Mouse (Mus musculus): Measurements from ENCODE around the gene Sort1. TPM values are rescaled to one million over a fixed set of nuclear protein-coding genes. Genes with fewer than 3 reads are reported as not detected.
"Not testable (repeated sequence)": the region's sequence is repeated elsewhere in the genome, so short reads cannot be mapped to it uniquely, and the experiment has no call there.

Gene Sort1
- 4.6 and 5.2 TPM in 2 replicates for polyA plus RNA-seq (2015; fragmentation: Nextera tagmentation; extraction: Ambion mirVana)

- H3K27ac ChIP-seq (ENCODE audit: low read depth, low read length): peak within 1 kb of the TSS; percentile 24
- no peak for TF ChIP-seq CTCF (IDR thresholded peaks at IDR 0.05; ENCODE audit: low read depth)
- peaks cover 7% of the 10 kb centered on the region; the same call in 1 of the 2 replicates for H3K4me1 ChIP-seq (replicated peaks; ENCODE audit: control insufficient read depth, insufficient read depth, low read length)
- H3K9me3 ChIP-seq (ENCODE audit: control insufficient read depth): no peaks in the 10 kb centered on the region
- peak; percentile 81 for ATAC-seq
- peak within 1 kb of the TSS; percentile 98 for H3K4me2 ChIP-seq (replicated peaks; ENCODE audit: low read depth)
- no peaks in the 10 kb centered on the region for H3K27me3 ChIP-seq (replicated peaks; ENCODE audit: control insufficient read depth, insufficient read depth, low read length)
- peak within 1 kb of the TSS; percentile 73 for H3K9ac ChIP-seq (ENCODE audit: low read depth, low read length)
- WGBS: under 1% methylated on average over 80 of the region's 109 CpGs
- no peaks in the 10 kb centered on the region for H3K36me3 ChIP-seq (ENCODE audit: control insufficient read depth, insufficient read depth)
- peak within 1 kb of the TSS; percentile 78 for H3K4me3 ChIP-seq (ENCODE audit: low read depth, low read length)
These were observed at the start of gene Sort1 for GRCm38 (mm10) chr3:108283781-108284601. TSS of gene Sort1 (plus strand) at chr3:108284082.

GRCm38 (mm10) chr3:108237474-108238102 lies 46.3 kb upstream of the Sort1 start:
- ATAC-seq: not testable (repeated sequence)

GRCm38 (mm10) chr3:108241243-108241839 lies 42.5 kb upstream of the Sort1 start:
- no peak overlapping the region for H3K4me2 ChIP-seq (replicated peaks; ENCODE audit: low read depth)
- no peak overlapping the region for H3K27ac ChIP-seq (ENCODE audit: low read depth, low read length)
- no peaks in the 10 kb centered on the region for H3K36me3 ChIP-seq (ENCODE audit: control insufficient read depth, insufficient read depth)
- H3K9ac ChIP-seq (ENCODE audit: low read depth, low read length): no peak overlapping the region
- WGBS: 90% methylated on average over 3 of the region's 3 CpGs
- H3K9me3 ChIP-seq (ENCODE audit: control insufficient read depth): no peaks in the 10 kb centered on the region
- no peaks in the 10 kb centered on the region for H3K4me1 ChIP-seq (replicated peaks; ENCODE audit: control insufficient read depth, insufficient read depth, low read length)
- ATAC-seq: no peak
- no peaks in the 10 kb centered on the region for H3K27me3 ChIP-seq (replicated peaks; ENCODE audit: control insufficient read depth, insufficient read depth, low read length)
- H3K4me3 ChIP-seq (ENCODE audit: low read depth, low read length): no peak overlapping the region
- no peak for TF ChIP-seq CTCF (IDR thresholded peaks at IDR 0.05; ENCODE audit: low read depth)

More at GRCm38 (mm10) chr3:108237474-108238102, 46.3 kb upstream of the Sort1 start:
- H3K9ac ChIP-seq (ENCODE audit: low read depth, low read length); H3K27ac ChIP-seq (ENCODE audit: low read depth, low read length); H3K4me1 ChIP-seq (replicated peaks; ENCODE audit: control insufficient read depth, insufficient read depth, low read length); H3K27me3 ChIP-seq (replicated peaks; ENCODE audit: control insufficient read depth, insufficient read depth, low read length); H3K9me3 ChIP-seq (ENCODE audit: control insufficient read depth); H3K4me3 ChIP-seq (ENCODE audit: low read depth, low read length); H3K36me3 ChIP-seq (ENCODE audit: control insufficient read depth, insufficient read depth); H3K4me2 ChIP-seq (replicated peaks; ENCODE audit: low read depth): not testable (repeated sequence)
- peak; percentile 44; the same call in 1 of the 2 replicates for TF ChIP-seq CTCF (IDR thresholded peaks at IDR 0.05; ENCODE audit: low read depth)
- 86% methylated on average over 4 of the region's 4 CpGs for WGBS

- no peak overlapping the region for H3K4me2 ChIP-seq (replicated peaks; ENCODE audit: low read depth)
- no peaks in the 10 kb centered on the region for H3K27me3 ChIP-seq (replicated peaks; ENCODE audit: control insufficient read depth, insufficient read depth, low read length)
- 77% methylated on average over 2 of the region's 2 CpGs for WGBS
- no peaks in the 10 kb centered on the region for H3K36me3 ChIP-seq (ENCODE audit: control insufficient read depth, insufficient read depth)
- H3K4me1 ChIP-seq (replicated peaks; ENCODE audit: control insufficient read depth, insufficient read depth, low read length): no peaks in the 10 kb centered on the region
- no peaks in the 10 kb centered on the region for H3K9me3 ChIP-seq (ENCODE audit: control insufficient read depth)
- no peak for TF ChIP-seq CTCF (IDR thresholded peaks at IDR 0.05; ENCODE audit: low read depth)
- no peak overlapping the region for H3K4me3 ChIP-seq (ENCODE audit: low read depth, low read length)
- no peak overlapping the region for H3K27ac ChIP-seq (ENCODE audit: low read depth, low read length)
- ATAC-seq: no peak
- no peak overlapping the region for H3K9ac ChIP-seq (ENCODE audit: low read depth, low read length)
These were observed 37.0 kb upstream of the Sort1 start for GRCm38 (mm10) chr3:108246857-108247256.

GRCm38 (mm10) chr3:108256719-108257637 lies 26.9 kb upstream of the Sort1 start, which contains the start of gene Psma5:
TSS of gene Psma5 (plus strand) at chr3:108256926.
- TF ChIP-seq CTCF (IDR thresholded peaks at IDR 0.05; ENCODE audit: low read depth): no peak
- under 1% methylated on average over 78 of the region's 79 CpGs for WGBS
- Histone ChIP-seq H3K4me2 (replicated peaks; ENCODE audit: low read depth) (peak within 1 kb of the TSS; percentile 86), H3K9ac (ENCODE audit: low read depth, low read length) (peak within 1 kb of the TSS; percentile 83), H3K4me1 (replicated peaks; ENCODE audit: control insufficient read depth, insufficient read depth, low read length) (no peaks in the 10 kb centered on the region), H3K27ac (ENCODE audit: low read depth, low read length) (peak within 1 kb of the TSS; percentile 71), H3K4me3 (ENCODE audit: low read depth, low read length) (peak within 1 kb of the TSS; percentile 91), H3K36me3 (ENCODE audit: control insufficient read depth, insufficient read depth) (peaks cover 3% of the 10 kb centered on the region; the same call in 1 of the 2 replicates), H3K27me3 (replicated peaks; ENCODE audit: control insufficient read depth, insufficient read depth, low read length) (no peaks in the 10 kb centered on the region), H3K9me3 (ENCODE audit: control insufficient read depth) (no peaks in the 10 kb centered on the region)
- ATAC-seq: peak; percentile 99

Measured in intestine, postnatal 0 days (tissue).